Mouse (Mus musculus): Measurements from ENCODE around the gene Cmc1. TPM values are rescaled to one million over a fixed set of nuclear protein-coding genes. Genes with fewer than 3 reads are reported as not detected.

Cmc1 gene
- polyA plus RNA-seq, 1 experiment from 2014 or later: 134 TPM

DNA sequence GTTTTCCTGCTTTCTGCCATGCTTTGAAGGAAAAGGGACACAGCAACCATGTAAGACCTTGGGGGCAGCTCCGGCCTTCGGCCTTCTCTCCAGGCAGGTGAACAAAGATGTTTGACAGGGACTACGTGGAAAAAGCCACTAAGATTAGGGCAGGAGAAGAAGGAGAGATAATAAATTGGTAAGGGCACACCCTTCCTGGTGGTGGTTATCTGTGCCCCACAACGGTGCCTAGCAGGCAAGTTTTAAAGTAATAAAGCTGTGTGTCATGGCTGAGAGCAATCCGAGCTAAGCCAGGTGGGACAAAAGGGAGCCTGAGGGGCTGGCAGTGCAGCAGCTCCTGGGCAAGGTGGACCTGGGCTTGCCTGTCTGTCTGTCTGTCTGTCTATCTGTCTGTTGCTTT is 77.9 kb downstream of the Cmc1 start:
- no peak for ATAC-seq
- no peaks in the 10 kb centered on the region for H3K9me3 ChIP-seq (ENCODE audit: control insufficient read depth)

DNA sequence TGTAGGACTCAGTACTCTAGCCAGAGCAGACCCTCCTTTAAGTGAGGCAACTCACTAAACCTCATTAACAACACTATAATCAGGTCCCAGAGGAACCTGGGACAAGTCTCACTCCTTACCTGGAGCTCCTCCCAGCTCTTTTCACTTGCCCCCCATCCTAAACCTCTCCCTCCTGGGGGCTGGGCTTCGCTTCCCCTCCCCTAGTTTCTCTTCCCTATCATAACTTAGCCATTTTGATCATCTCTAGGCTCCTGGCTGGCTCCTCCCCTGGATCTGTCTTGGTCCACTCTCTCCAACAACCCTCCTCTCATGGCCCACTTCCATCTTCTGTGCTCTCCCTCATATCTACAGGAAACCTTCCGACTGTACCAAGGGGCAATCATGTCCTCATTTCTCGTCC is 78.6 kb downstream of the Cmc1 start:
- Histone ChIP-seq H3K4me2 (replicated peaks; ENCODE audit: low read depth) (no peak overlapping the region), H3K4me1 (replicated peaks; ENCODE audit: control insufficient read depth, insufficient read depth, low read length) (no peaks in the 10 kb centered on the region), H3K9me3 (ENCODE audit: control insufficient read depth) (no peaks in the 10 kb centered on the region), H3K4me3 (ENCODE audit: low read depth, low read length) (no peak overlapping the region), H3K27ac (ENCODE audit: low read depth, low read length) (no peak overlapping the region), H3K9ac (ENCODE audit: low read depth, low read length) (no peak overlapping the region), H3K27me3 (replicated peaks; ENCODE audit: control insufficient read depth, insufficient read depth, low read length) (no peaks in the 10 kb centered on the region), H3K36me3 (ENCODE audit: control insufficient read depth, insufficient read depth) (peaks cover 35% of the 10 kb centered on the region)
- no peak for TF ChIP-seq CTCF (IDR thresholded peaks at IDR 0.05; ENCODE audit: low read depth)
- ATAC-seq: no peak
- WGBS: 85% methylated on average over 3 of the region's 3 CpGs

More for the DNA sequence above, 77.9 kb downstream of the Cmc1 start:
- no peak overlapping the region for H3K9ac ChIP-seq (ENCODE audit: low read depth, low read length)
- no peak overlapping the region for H3K4me2 ChIP-seq (replicated peaks; ENCODE audit: low read depth)
- no peak overlapping the region for H3K4me3 ChIP-seq (ENCODE audit: low read depth, low read length)
- TF ChIP-seq CTCF (IDR thresholded peaks at IDR 0.05; ENCODE audit: low read depth): no peak
- H3K27ac ChIP-seq (ENCODE audit: low read depth, low read length): no peak overlapping the region
- H3K4me1 ChIP-seq (replicated peaks; ENCODE audit: control insufficient read depth, insufficient read depth, low read length): no peaks in the 10 kb centered on the region
- no peaks in the 10 kb centered on the region for H3K27me3 ChIP-seq (replicated peaks; ENCODE audit: control insufficient read depth, insufficient read depth, low read length)
- WGBS: 60% methylated on average over 5 of the region's 5 CpGs
- peaks cover 29% of the 10 kb centered on the region for H3K36me3 ChIP-seq (ENCODE audit: control insufficient read depth, insufficient read depth)

DNA sequence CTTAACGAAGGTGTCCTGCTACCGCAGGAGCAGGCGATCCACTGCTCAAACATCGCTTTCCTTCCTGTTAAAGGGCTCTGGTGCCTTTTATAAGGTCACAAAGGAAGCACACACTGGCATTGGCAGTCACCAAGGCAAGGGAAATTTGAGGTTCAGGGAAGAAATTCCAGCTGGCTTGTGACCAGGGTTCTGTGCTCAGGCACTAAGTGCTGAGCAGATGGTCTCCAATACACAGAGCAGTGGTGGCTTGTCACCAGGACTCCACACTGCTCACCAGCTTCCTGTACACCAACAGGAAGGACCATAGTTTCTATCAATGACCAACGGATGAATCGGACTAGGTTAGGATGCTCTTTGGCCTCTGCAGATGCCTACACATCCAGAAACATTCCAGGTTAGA is 79.5 kb downstream of the Cmc1 start:
- Histone ChIP-seq H3K9ac (ENCODE audit: low read depth, low read length) (no peak overlapping the region), H3K36me3 (ENCODE audit: control insufficient read depth, insufficient read depth) (peaks cover 44% of the 10 kb centered on the region), H3K9me3 (ENCODE audit: control insufficient read depth) (no peaks in the 10 kb centered on the region), H3K27me3 (replicated peaks; ENCODE audit: control insufficient read depth, insufficient read depth, low read length) (no peaks in the 10 kb centered on the region), H3K4me1 (replicated peaks; ENCODE audit: control insufficient read depth, insufficient read depth, low read length) (no peaks in the 10 kb centered on the region), H3K4me2 (replicated peaks; ENCODE audit: low read depth) (no peak overlapping the region), H3K27ac (ENCODE audit: low read depth, low read length) (no peak overlapping the region), H3K4me3 (ENCODE audit: low read depth, low read length) (no peak overlapping the region)
- 92% methylated on average over 6 of the region's 6 CpGs for WGBS
- ATAC-seq: no peak
- TF ChIP-seq CTCF (IDR thresholded peaks at IDR 0.05; ENCODE audit: low read depth): no peak

DNA sequence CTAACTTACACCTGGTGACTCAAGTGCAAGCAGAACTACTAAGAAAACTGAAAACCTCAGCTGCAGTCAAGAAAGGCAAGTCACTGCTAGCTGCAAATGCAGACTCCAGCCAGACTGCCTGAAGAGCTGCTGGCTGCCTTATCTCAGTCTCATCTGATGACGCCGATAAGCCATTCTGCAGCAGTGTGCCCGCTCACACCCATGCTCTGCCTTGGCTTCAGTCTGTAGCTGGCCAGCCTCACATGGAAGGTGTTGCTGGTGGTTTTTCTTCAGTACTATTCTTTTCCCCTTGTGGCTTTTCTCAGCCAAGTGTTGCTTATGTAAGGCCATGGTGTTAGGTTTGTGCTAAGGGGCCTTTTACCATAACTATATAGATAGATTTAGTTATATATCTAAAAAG is 90.9 kb downstream of the Cmc1 start:
- Histone ChIP-seq H3K9me3 (ENCODE audit: control insufficient read depth) (no peaks in the 10 kb centered on the region), H3K4me1 (replicated peaks; ENCODE audit: control insufficient read depth, insufficient read depth, low read length) (no peaks in the 10 kb centered on the region), H3K27me3 (replicated peaks; ENCODE audit: control insufficient read depth, insufficient read depth, low read length) (no peaks in the 10 kb centered on the region), H3K9ac (ENCODE audit: low read depth, low read length) (no peak overlapping the region), H3K4me3 (ENCODE audit: low read depth, low read length) (no peak overlapping the region), H3K27ac (ENCODE audit: low read depth, low read length) (no peak overlapping the region), H3K36me3 (ENCODE audit: control insufficient read depth, insufficient read depth) (peaks cover 37% of the 10 kb centered on the region), H3K4me2 (replicated peaks; ENCODE audit: low read depth) (no peak overlapping the region)
- 71% methylated on average over 3 of the region's 3 CpGs for WGBS
- no peak for ATAC-seq
- TF ChIP-seq CTCF (IDR thresholded peaks at IDR 0.05; ENCODE audit: low read depth): no peak

DNA sequence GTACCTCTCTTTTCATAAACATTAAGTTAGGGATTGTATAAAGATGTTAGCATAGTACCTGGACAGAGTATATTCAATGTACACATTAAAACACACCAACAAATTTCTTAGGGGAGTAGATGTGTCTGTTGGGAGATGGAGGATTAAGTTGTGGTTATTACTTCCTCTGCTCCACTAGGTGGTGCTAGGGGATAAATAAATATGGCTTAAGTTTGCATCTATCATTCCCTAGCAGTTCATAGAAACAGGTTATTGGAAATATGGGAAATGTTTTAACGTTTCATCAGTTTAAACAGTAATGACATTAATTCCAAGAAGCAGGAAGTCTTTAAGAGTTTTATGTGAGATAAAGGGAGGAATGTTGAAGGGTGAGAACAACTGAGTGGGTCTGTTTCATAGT is 96.7 kb downstream of the Cmc1 start:
- WGBS: 12% methylated on average over 1 of the region's 1 CpGs
- Histone ChIP-seq H3K27me3 (replicated peaks; ENCODE audit: control insufficient read depth, insufficient read depth, low read length) (no peaks in the 10 kb centered on the region), H3K4me2 (replicated peaks; ENCODE audit: low read depth) (no peak overlapping the region), H3K4me3 (ENCODE audit: low read depth, low read length) (no peak overlapping the region), H3K36me3 (ENCODE audit: control insufficient read depth, insufficient read depth) (peaks cover 42% of the 10 kb centered on the region), H3K9ac (ENCODE audit: low read depth, low read length) (no peak overlapping the region), H3K27ac (ENCODE audit: low read depth, low read length) (no peak overlapping the region), H3K4me1 (replicated peaks; ENCODE audit: control insufficient read depth, insufficient read depth, low read length) (no peaks in the 10 kb centered on the region), H3K9me3 (ENCODE audit: control insufficient read depth) (no peaks in the 10 kb centered on the region)
- peak; percentile 79 for TF ChIP-seq CTCF (IDR thresholded peaks at IDR 0.05; ENCODE audit: low read depth)
- ATAC-seq: no peak

DNA sequence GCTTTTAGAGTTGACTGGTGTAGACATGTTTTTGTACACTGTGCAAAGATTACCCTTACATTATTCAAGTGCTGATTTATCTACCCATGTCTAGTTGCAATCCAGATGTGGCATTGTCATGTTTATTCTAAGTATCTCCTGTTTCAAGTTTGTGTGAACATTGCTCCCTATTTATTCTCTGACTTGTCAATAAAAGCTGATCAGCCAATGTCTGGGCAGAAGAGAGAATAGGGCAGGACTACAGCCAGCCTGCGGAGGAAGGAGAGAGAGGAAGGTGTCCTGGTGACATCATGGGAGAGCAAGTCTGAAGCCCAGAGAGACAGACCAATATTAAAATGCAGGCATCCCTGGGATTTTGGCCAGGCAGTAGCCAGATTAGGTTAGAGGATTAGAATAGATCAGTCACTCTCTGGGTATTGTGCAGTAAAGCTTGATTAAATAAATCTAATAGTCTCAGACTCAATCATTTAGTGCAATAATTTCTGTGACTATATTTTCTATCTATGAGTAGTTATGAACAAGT is 104.9 kb downstream of the Cmc1 start:
- Histone ChIP-seq H3K4me1 (replicated peaks; ENCODE audit: control insufficient read depth, insufficient read depth, low read length) (no peaks in the 10 kb centered on the region), H3K9ac (ENCODE audit: low read depth, low read length) (no peak overlapping the region), H3K9me3 (ENCODE audit: control insufficient read depth) (no peaks in the 10 kb centered on the region), H3K36me3 (ENCODE audit: control insufficient read depth, insufficient read depth) (peaks cover 14% of the 10 kb centered on the region), H3K27ac (ENCODE audit: low read depth, low read length) (no peak overlapping the region), H3K27me3 (replicated peaks; ENCODE audit: control insufficient read depth, insufficient read depth, low read length) (no peaks in the 10 kb centered on the region), H3K4me3 (ENCODE audit: low read depth, low read length) (no peak overlapping the region), H3K4me2 (replicated peaks; ENCODE audit: low read depth) (no peak overlapping the region)
- WGBS: 43% methylated on average over 1 of the region's 1 CpGs
- TF ChIP-seq CTCF (IDR thresholded peaks at IDR 0.05; ENCODE audit: low read depth): no peak
- ATAC-seq: no peak

DNA sequence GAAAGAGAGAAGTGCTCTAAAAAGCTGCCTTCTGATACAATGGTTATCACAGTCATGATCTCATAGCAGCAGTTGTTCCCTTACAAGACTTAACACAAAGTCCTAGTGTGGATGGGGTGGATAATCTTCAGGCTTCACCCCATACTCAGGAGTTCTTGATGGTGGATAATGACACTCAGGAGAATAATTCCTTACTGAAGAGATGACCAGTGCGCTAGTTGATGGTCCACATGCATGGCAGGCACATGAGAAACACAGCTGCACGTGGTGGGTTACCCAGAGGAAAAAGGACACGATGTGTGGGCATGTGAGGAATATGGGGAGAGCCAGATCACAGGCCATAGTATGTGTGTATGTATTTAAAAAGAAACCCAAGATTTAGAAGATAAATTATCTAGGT is 106.4 kb downstream of the Cmc1 start:
- Histone ChIP-seq H3K36me3 (ENCODE audit: control insufficient read depth, insufficient read depth) (peaks cover 10% of the 10 kb centered on the region), H3K27me3 (replicated peaks; ENCODE audit: control insufficient read depth, insufficient read depth, low read length) (no peaks in the 10 kb centered on the region), H3K9ac (ENCODE audit: low read depth, low read length) (no peak overlapping the region), H3K4me1 (replicated peaks; ENCODE audit: control insufficient read depth, insufficient read depth, low read length) (no peaks in the 10 kb centered on the region), H3K4me3 (ENCODE audit: low read depth, low read length) (no peak overlapping the region), H3K27ac (ENCODE audit: low read depth, low read length) (no peak overlapping the region), H3K4me2 (replicated peaks; ENCODE audit: low read depth) (no peak overlapping the region), H3K9me3 (ENCODE audit: control insufficient read depth) (no peaks in the 10 kb centered on the region)
- 95% methylated on average over 3 of the region's 3 CpGs for WGBS
- ATAC-seq: no peak
- TF ChIP-seq CTCF (IDR thresholded peaks at IDR 0.05; ENCODE audit: low read depth): no peak
